10 mouse cellular contexts compared by ENCODE assay signal in genomic region chr4:97924414-97924813, GRCm38 (mm10).
DNase-seq lines count a peak whose midpoint lies in the region; ATAC-seq and TF ChIP-seq lines count a peak whose summit lies in the region.
"Had no signal": no experiment of that assay in that cellular context is flagged by ENCODE, and none has a peak within 500 bp of the region (broad histone marks: within the 10 kb centered on the region; RNA-seq: fewer than 3 reads in every experiment).

No protein-coding gene starts in this region.

- peak; percentile 47 for DNase-seq in embryonic facial prominence, embryonic 14.5 days (ENCODE audit: low spot score)
- no peak for DNase-seq in embryonic facial prominence, embryonic 10.5 days (ENCODE audit: low spot score)
- DNase-seq in kidney, postnatal 4 days: no peak
- peak; percentile 86 for DNase-seq in brain, embryonic 14.5 days (ENCODE audit: low read depth)
- peak; percentile 18 to 20 for DNase-seq in kidney, postnatal 36 days
- DNase-seq in left cerebral cortex, postnatal 4 days: no peak
- no peak for DNase-seq in yolk sac, embryonic 10.5 days (ENCODE audit: low spot score)

- no peak for TF ChIP-seq CTCF in brain, embryonic 14.5 days (IDR thresholded peaks at IDR 0.05; ENCODE audit: borderline replicate concordance, extremely low read depth, insufficient read depth, insufficient read length)

- no peak overlapping the region for H3K9ac ChIP-seq in embryonic facial prominence, embryonic 14.5 days (ENCODE audit: low read depth, low read length)
- H3K9ac ChIP-seq in kidney, embryonic 15.5 days: no peak overlapping the region
- H3K9ac ChIP-seq: embryonic facial prominence, embryonic 12.5 days had no signal

- peak overlapping the region; percentile 53; the same call in 1 of the 2 replicates for H3K27ac ChIP-seq in embryonic facial prominence, embryonic 14.5 days (replicated peaks; ENCODE audit: low read depth, low read length)
- H3K27ac ChIP-seq in embryonic facial prominence, embryonic 10.5 days (replicated peaks): no peak overlapping the region
- H3K27ac ChIP-seq in kidney, embryonic 15.5 days: peak overlapping the region; percentile 52; the same call in 1 of the 2 replicates
- H3K27ac ChIP-seq: embryonic facial prominence, embryonic 12.5 days had no signal

- no peak for TF ChIP-seq POLR2A in brain, embryonic 14.5 days (IDR thresholded peaks at IDR 0.05; ENCODE audit: borderline replicate concordance, extremely low read depth, insufficient read depth, insufficient read length, poor library complexity, severe bottlenecking)

- 0 out of 2 replicates have a peak, but pooled peaks have one; percentile 41 for ATAC-seq in embryonic facial prominence, embryonic 14.5 days (ENCODE audit: low read depth)
- ATAC-seq in kidney, embryonic 15.5 days (replicated peaks; ENCODE audit: low FRiP score): no peak
- ATAC-seq: Patski had no signal

- H3K27me3 ChIP-seq in embryonic facial prominence, embryonic 14.5 days (replicated peaks; ENCODE audit: control insufficient read depth, insufficient read depth, low read length): no peaks in the 10 kb centered on the region
- no peaks in the 10 kb centered on the region for H3K27me3 ChIP-seq in embryonic facial prominence, embryonic 10.5 days (replicated peaks; ENCODE audit: low read depth, poor library complexity, severe bottlenecking)
- no peaks in the 10 kb centered on the region for H3K27me3 ChIP-seq in kidney, embryonic 15.5 days
- H3K27me3 ChIP-seq: embryonic facial prominence, embryonic 12.5 days; Patski had no signal

- H3K36me3 ChIP-seq in embryonic facial prominence, embryonic 14.5 days (ENCODE audit: control insufficient read depth, insufficient read depth, low read length): no peaks in the 10 kb centered on the region
- no peaks in the 10 kb centered on the region for H3K36me3 ChIP-seq in embryonic facial prominence, embryonic 10.5 days (replicated peaks)
- H3K36me3 ChIP-seq in kidney, embryonic 15.5 days: no peaks in the 10 kb centered on the region
- H3K36me3 ChIP-seq: embryonic facial prominence, embryonic 12.5 days had no signal

- WGBS in embryonic facial prominence, embryonic 14.5 days: 44% methylated on average over 5 of the region's 5 CpGs
- WGBS in embryonic facial prominence, embryonic 10.5 days: 81% methylated on average over 5 of the region's 5 CpGs
- WGBS in kidney, embryonic 15.5 days: 71% methylated on average over 5 of the region's 5 CpGs

- H3K4me2 ChIP-seq in embryonic facial prominence, embryonic 14.5 days (ENCODE audit: low read depth, low read length): no peak overlapping the region
- no peak overlapping the region for H3K4me2 ChIP-seq in kidney, embryonic 15.5 days
- H3K4me2 ChIP-seq: embryonic facial prominence, embryonic 12.5 days had no signal

- intact Hi-C loops in left cerebral cortex, postnatal 4 days (cut with DNase I): loop anchor here (5.0 kb wide), 1 partner anchor 398 kb away; no protein-coding TSS in a partner anchor

- no peak overlapping the region for H3K4me3 ChIP-seq in embryonic facial prominence, embryonic 14.5 days (ENCODE audit: low read depth, low read length)
- H3K4me3 ChIP-seq in embryonic facial prominence, embryonic 10.5 days: no peak overlapping the region
- no peak overlapping the region for H3K4me3 ChIP-seq in kidney, embryonic 15.5 days (replicated peaks)
- H3K4me3 ChIP-seq: embryonic facial prominence, embryonic 12.5 days had no signal

- peaks cover 48% of the 10 kb centered on the region for H3K4me1 ChIP-seq in embryonic facial prominence, embryonic 14.5 days (ENCODE audit: control insufficient read depth, insufficient read depth, low read length)
- H3K4me1 ChIP-seq in embryonic facial prominence, embryonic 10.5 days: peaks cover 12% of the 10 kb centered on the region
- peaks cover 8% of the 10 kb centered on the region; the same call in 1 of the 2 replicates for H3K4me1 ChIP-seq in kidney, embryonic 15.5 days

- H3K9me3 ChIP-seq in embryonic facial prominence, embryonic 14.5 days (ENCODE audit: control insufficient read depth, low read length): no peaks in the 10 kb centered on the region
- H3K9me3 ChIP-seq in embryonic facial prominence, embryonic 10.5 days: no peaks in the 10 kb centered on the region
- no peaks in the 10 kb centered on the region for H3K9me3 ChIP-seq in kidney, embryonic 15.5 days (replicated peaks)
- H3K9me3 ChIP-seq: embryonic facial prominence, embryonic 12.5 days had no signal

Comparison
In these comparisons a context has a peak if more than half of its experiments do, and no peak if none do; other contexts are left out.
1. DNase-seq: peak in embryonic facial prominence, embryonic 14.5 days (single experiment), brain, embryonic 14.5 days (single experiment) and kidney, postnatal 36 days (2 of 2); none in embryonic facial prominence, embryonic 10.5 days (single experiment), kidney, postnatal 4 days (0 of 2), left cerebral cortex, postnatal 4 days (single experiment) and yolk sac, embryonic 10.5 days (single experiment).